Mouse (Mus musculus) spleen, adult 2 months (tissue): ENCODE results near the gene Prkcz.

Experiments
- CTCF ChIP-seq: fragments of 200-500 bp; IDR thresholded peaks from 2 replicates; pipeline ENCODE4 v1.5.1; 2011; ENCODE audit warnings: mild to moderate bottlenecking, inconsistent platforms; ENCODE audit not compliant: insufficient read depth, insufficient read length, insufficient replicate concordance; ENCODE audit errors: extremely low read depth
- POLR2A ChIP-seq: fragments of 200-500 bp; IDR thresholded peaks from 2 replicates; pipeline ENCODE4 v1.6.1; 2011; ENCODE audit warnings: low read depth, low read length, inconsistent platforms

- TF ChIP-seq CTCF (no peak), POLR2A (no peak)
Observed at GRCm38 (mm10) chr4:155227986-155228385, 133.2 kb downstream of the Prkcz start.
